Comparison of ENCODE assay signal across 1 mouse cellular context in genomic region chr1:75218227-75219001, GRCm38 (mm10).
TF ChIP-seq lines count a peak whose summit lies in the region.

No protein-coding gene starts in this region.

TF ChIP-seq in MEL, 35 proteins besides CTCF, POLR2A, EP300 and RAD21 (continued from another document):
- no peak for TF ChIP-seq ZNF384 (IDR thresholded peaks at IDR 0.05; ENCODE audit: low read depth, low read length)
- TF ChIP-seq RCOR1 (IDR thresholded peaks at IDR 0.05; ENCODE audit: low read depth, low read length), result no peak
- no peak for TF ChIP-seq UBTF (IDR thresholded peaks at IDR 0.05; ENCODE audit: borderline replicate concordance, insufficient read depth, low read depth, low read length)
- TF ChIP-seq ZC3H11A (IDR thresholded peaks at IDR 0.05; ENCODE audit: low read depth, low read length), result no peak
- TF ChIP-seq CHD2 (IDR thresholded peaks at IDR 0.05; ENCODE audit: low read length), result no peak
